Mouse (Mus musculus) liver, embryonic 14.5 days (tissue): ENCODE data around the gene Ptprf.

Source experiments
- CTCF ChIP-seq: IDR thresholded peaks from 2 replicates; pipeline ENCODE4 v1.5.1; 2016; ENCODE audit warnings: antibody characterized with exemption, low read depth, control low read depth
- EP300 ChIP-seq: IDR thresholded peaks from 2 replicates; pipeline ENCODE4 v1.6.1; 2016; ENCODE audit warnings: antibody characterized with exemption, low read depth

- TF ChIP-seq EP300 (no peak), CTCF (no peak)
Measured at GRCm38 (mm10) chr4:118310461-118310860, 19.3 kb upstream of the Ptprf start.
